Mouse (Mus musculus) brain, adult 2 months (tissue): ENCODE data around the gene Ppp1r2.
A peak's percentile ranks its signal among the peaks of the same experiment; 100 is the strongest.

Experiments used
- DNase-seq: peaks from one replicate; pipeline ENCODE4 v3.0.0; 2011; ENCODE audit warnings: low read depth, low spot score

Gene Ppp1r2

DNA sequence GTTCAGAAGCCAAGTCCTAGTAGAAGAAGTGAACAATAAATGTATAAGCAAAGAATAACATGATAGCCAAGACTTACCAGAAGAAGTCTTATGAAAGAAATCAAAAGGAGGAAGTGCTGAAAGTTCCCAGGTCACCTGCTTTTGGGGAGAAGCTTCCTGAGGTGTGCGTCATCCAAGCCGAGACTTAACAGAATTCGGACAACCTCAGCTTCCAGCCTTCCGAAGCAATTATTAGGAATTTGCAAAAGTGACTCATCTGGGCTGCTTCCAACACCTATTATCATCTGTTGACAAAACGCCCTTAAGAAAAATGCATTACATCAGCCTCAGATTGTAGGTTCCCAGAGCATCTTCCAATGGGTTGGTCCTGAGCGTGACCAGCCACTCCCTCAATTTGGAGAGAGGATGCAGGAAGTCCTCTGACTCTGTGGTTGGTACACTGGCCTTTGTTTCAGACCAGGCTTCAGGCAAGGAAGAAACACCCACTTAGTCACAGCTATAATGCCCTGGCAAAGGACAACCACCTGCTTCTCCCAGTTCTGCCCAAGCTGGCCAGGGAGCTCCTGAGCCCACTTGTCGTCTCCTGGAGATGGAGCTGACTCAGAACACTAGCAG lies 15.8 kb upstream of the Ppp1r2 start:
- peak; percentile 68 for DNase-seq

- peak; percentile 94 for DNase-seq
Observed at GRCm38 (mm10) chr16:31290281-31290680, 15.2 kb upstream of the Ppp1r2 start.

- peak; percentile 85 for DNase-seq
Observed at GRCm38 (mm10) chr16:31287712-31288111, 12.6 kb upstream of the Ppp1r2 start.

- DNase-seq: peak; percentile 21
Observed at GRCm38 (mm10) chr16:31286801-31287488, 11.9 kb upstream of the Ppp1r2 start.

DNA sequence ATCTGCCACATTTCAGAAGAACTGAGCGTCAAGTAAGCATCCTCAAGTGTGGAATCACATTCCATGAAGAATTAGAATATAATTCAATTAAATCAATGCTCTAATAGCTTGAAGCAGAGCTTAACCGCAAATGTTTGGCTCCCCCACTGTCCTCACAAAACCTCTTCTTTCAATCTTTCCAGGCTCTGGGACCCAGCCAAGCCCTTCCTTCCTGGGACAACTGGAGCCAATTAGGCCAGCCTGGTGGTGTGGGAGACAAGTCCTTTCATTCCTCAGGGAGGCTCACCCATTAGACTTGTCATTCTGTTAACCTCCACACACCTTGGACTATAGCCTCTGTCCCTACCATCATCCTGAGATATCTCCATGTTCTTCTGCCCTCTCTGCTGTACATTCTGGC lies 6.9 kb upstream of the Ppp1r2 start:
- no peak for DNase-seq

GRCm38 (mm10) chr16:31280176-31280575 lies 5.1 kb upstream of the Ppp1r2 start:
- DNase-seq: no peak

DNA sequence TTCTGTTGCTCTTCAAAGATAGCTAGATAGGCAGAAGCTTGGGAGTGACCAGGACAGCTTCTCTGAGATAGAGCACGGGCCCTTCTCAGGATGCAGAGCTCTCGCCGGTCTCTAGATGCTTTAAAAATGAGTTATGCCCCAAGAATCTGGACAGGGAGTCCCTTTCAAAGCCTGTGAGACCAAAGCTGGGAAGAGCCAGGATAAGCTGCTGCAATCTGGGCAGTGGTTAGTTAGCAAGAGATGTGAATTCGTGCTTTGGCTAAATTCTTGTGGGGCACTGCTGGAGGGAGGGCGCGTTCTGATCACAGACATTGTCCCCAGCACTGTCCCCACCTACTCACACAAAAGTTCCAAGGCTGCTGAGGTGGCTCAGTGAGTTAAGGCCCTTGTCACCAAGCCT lies 3.5 kb upstream of the Ppp1r2 start:
- DNase-seq: no peak

- no peak for DNase-seq
Observed at GRCm38 (mm10) chr16:31278081-31278480, 3.0 kb upstream of the Ppp1r2 start.

GRCm38 (mm10) chr16:31276962-31277361 lies 1.9 kb upstream of the Ppp1r2 start:
- no peak for DNase-seq

DNA sequence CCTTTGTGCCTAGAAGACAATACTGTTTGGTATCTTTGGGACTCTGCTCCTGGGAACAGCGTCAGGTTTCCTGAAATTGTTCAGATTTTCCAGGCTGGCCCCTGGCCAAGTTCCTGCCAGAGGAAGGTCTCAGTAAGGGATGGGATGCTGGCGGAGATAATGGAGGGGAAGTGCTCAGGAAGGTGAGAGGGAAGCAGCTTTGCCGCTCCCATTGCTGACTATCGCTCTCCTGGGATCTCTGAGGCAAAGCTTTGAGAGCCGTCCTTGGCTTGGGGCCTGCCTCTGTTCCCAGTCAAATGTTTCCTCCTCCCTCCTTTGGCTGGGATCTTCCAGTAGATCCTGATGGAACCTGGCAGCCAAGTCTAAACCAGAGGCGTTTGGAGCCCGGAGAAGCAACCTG lies 1.5 kb upstream of the Ppp1r2 start:
- peak; percentile 85 for DNase-seq

- DNase-seq: no peak
Observed at GRCm38 (mm10) chr16:31274084-31274483, 993 bp downstream of the Ppp1r2 start.

DNA sequence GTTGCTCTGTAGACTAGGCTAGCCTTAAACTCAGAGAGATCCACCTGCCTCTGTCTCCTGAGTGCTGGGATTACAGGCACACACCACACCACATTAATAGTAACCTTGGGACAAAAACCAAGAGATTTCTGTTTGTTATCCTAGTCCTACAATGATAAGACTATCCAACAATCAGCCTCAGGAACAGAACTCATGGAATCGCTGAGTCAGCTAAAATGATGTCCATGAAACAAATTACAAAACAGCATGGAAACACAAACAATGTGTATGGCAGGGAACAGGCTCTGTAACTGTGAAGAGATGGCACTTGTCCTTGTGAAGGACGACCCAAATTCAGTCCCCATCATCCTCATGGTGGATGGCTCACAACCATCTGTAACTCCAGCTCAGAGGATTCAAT lies 8.4 kb downstream of the Ppp1r2 start:
- no peak for DNase-seq

DNA sequence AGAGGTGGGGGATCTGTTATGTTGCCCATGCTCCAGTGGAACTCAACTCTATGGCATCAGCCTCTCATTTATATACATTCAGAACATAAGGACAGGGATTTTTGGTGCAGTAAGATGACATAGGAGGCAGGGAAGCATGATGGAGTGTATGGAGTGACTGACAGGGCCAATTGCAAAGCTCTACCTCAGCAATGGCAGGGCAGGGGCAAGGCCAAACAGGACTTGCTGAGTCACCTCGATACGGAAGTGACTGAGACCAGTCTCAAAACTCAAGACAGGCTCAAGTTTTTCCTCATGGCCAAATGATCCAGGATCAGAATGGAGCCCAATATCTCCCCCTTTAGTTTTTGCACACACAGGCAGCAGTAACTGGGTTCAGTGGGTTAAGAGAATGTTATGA lies 18.9 kb downstream of the Ppp1r2 start:
- no peak for DNase-seq

GRCm38 (mm10) chr16:31255685-31256084 lies 19.4 kb downstream of the Ppp1r2 start:
- DNase-seq: no peak

DNA sequence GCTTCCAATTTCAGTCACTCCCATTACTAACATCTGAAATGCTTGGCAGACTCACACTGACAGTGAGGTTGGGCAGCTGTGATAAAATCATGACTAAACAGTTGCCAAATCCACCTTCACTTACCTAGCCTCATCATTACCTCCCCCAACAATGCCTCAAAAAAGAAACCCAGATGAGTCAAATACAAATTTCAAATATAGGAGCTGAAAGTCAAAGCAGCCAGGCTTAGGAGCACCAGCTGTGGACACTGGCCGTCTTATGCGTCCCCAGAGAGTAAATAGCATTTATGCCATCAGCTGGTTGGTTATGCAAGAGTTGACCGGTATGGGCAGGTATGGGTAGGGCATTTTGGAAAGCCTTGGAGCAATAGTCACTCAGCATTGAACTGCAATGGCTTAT lies 25.7 kb downstream of the Ppp1r2 start:
- DNase-seq: peak; percentile 60

GRCm38 (mm10) chr16:31248717-31249116 lies 26.4 kb downstream of the Ppp1r2 start:
- peak; percentile 55 for DNase-seq

DNA sequence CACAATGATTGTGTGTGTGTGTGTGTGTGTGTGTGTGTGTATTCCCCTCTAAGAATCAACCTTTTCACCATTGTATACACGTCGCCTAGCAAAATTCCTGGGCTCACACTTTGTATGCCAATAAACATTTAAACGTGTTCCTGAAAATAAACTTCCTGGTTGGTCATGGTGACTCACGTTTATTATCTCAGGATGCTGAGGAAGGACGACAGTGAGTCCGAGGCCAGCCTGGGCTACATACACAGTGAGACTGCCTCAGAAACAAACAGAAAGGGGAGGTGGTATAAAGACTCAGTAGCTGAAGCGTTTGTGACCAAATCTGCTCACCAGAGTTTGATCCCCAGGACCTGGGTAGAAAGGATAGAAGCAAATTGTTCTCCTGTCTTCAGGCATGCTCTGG lies 27.6 kb downstream of the Ppp1r2 start:
- DNase-seq: no peak

- no peak for DNase-seq
Observed at GRCm38 (mm10) chr16:31244053-31244452, 31.0 kb downstream of the Ppp1r2 start.

GRCm38 (mm10) chr16:31241433-31241832 lies 33.6 kb downstream of the Ppp1r2 start:
- DNase-seq: peak; percentile 86

- DNase-seq: peak; percentile 71
Observed at GRCm38 (mm10) chr16:31240569-31240968, 34.5 kb downstream of the Ppp1r2 start.

GRCm38 (mm10) chr16:31238281-31238680 lies 36.8 kb downstream of the Ppp1r2 start:
- DNase-seq: peak; percentile 53

DNA sequence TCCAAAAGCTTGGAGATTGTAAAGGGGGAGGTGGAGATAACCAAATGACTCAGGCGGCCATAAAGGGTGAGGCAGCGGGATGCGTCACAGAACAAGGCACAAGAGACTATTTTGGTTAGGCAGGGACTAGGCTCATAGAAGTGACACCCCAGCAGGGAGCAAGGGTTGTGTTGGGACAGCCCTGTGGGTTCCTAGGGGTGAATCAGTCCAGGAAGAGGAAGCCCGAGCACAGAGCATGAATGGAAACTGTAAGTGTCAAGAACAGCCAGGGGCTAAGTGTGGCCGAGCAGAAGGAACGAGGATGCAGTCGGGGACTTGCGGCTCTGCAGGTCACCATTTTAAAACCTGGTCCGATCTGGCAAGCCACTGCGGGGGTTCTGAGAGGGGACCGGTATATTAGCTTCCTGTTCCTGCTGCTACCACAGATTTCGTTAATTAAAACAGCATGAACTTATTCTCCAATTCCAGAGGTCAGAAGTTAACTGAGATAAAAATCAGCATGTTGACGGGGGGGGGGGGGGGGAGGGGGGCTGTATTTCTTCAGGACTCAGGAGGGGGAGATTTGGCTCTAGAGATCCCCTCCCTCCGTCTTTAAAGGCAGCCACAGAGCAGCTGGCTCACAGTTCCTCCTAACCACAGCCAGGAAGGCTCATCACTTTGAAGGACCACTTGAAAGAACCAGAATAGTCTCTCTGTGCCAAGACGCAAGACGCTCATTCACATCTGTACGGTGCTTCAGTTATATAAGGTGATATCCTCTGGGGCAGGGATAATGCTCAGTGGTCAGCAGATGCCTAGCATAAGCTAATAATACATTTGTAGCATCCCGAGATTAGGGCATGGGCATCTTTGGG lies 39.4 kb downstream of the Ppp1r2 start:
- peak; percentile 71 for DNase-seq
